Mouse (Mus musculus) thymus, postnatal 4 days (tissue): ENCODE data around the gene Hist1h1d.
"Not testable (repeated sequence)": the region's sequence is repeated elsewhere in the genome, so short reads cannot be mapped to it uniquely, and the experiment has no call there.

Experiments used
- DNase-seq: peaks from one replicate; pipeline ENCODE4 v3.0.0; 2021

The Hist1h1d gene

GRCm38 (mm10) chr13:23550761-23551145, 2.3 kb upstream of the Hist1h1d start:
- no peak for DNase-seq

DNA sequence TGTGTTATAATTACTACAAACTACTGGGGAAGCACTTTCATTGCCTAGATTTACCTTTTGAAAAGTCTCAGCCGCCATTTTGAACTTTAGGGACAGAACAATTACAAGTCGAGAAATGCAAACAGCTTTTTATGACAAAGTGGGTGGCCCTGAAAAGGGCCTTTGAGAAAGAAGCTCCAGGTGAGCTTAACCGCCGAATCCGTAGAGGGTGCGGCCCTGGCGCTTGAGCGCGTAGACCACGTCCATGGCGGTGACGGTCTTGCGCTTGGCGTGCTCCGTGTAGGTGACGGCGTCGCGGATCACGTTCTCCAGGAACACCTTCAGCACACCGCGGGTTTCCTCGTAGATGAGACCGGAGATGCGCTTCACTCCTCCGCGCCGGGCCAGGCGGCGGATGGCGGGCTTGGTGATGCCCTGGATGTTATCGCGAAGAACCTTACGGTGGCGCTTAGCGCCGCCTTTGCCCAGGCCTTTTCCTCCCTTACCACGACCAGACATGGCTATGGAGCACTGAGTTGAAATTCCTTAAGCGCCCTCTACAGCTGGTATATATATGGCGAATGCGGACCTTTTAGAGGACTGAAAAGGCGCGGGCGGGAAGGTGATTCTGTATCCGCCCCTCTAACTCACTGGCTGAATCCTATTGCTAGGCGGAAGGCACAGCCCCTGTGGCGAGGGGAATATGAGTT, 1.8 kb upstream of the Hist1h1d start, which contains the start of gene Hist1h4f:
Gene Hist1h4f, minus strand, starts transcription at position 503 of the 689 bp plus-strand sequence.
- DNase-seq = peak; percentile 87

- DNase-seq = no peak
Measured at GRCm38 (mm10) chr13:23551931-23552914, 839 bp upstream of the Hist1h1d start.

DNA sequence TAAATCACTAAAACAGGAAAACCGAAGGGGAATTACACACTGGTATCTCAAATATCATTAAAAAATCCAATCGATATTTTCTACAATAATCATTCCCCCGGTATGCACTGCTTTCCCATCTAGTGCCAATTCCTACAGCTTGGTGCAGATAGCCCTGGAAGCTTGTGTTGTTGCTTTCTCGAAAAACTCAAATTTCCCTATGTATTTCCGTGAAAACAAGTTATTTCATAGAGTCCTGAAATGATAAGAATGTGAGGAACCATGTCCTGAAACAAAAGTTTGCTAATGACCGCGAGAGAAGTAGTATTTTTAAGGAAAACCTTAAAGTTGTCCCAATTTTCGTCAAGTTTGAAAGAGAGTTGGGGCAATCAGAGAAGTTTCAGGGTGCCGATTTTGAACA, 1.3 kb downstream of the Hist1h1d start:
- DNase-seq = no peak

DNA sequence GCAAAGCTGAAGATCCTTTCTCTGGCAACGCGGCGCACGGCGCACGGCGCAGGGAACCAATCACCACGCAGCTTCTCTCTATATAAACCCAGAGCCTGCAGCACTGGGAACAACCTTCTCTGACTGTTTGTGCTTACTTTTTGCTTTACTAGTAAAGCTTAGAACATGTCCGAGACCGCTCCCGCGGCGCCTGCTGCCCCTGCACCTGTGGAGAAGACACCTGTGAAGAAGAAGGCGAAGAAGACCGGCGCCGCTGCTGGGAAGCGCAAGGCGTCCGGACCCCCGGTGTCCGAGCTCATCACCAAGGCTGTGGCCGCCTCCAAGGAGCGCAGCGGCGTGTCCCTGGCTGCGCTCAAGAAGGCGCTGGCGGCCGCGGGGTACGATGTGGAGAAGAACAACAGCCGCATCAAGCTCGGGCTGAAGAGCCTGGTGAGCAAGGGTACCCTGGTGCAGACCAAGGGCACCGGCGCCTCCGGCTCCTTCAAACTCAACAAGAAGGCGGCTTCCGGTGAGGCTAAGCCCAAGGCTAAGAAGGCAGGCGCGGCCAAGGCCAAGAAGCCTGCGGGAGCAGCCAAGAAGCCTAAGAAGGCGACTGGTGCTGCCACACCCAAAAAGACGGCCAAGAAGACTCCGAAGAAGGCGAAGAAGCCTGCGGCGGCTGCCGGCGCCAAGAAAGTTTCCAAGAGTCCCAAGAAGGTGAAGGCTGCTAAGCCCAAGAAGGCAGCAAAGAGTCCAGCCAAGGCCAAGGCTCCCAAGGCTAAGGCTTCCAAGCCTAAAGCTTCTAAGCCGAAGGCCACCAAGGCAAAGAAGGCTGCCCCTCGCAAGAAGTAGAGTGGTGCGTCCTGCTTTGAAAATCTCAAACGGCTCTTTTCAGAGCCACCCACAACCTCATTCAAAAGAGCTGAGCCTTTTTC, 2.1 kb downstream of the Hist1h1d start:
- peak; percentile 92 for DNase-seq

DNA sequence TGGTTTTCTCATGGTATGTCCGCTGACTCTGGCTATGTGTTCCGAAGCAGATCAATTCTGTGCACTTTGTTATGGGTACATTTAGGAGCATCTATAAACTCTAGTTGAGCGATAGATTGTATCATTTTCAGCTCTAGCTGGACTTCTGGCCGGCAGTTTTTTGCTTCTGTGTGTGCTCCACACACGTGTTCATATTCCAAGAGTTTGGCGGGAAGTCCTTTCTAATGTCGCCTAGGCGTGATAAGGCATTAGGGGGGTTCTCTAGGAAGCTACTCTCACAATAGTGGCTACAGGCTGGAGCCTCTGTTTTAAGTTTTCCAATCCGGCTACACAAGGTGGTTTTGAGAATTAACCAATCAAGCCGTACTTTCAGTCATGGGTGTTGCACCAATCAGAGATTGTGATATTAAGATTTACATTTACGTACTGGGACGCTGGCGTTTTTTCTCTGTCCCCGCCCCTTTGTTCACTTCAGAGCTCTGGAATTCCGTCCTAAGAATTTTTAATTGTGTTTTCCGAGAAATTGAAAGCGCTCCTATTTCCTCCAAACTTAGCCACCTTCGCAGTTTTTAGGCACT, 2.9 kb downstream of the Hist1h1d start:
- peak; percentile 60 for DNase-seq

GRCm38 (mm10) chr13:23556906-23557305, 3.8 kb downstream of the Hist1h1d start:
- no peak for DNase-seq

GRCm38 (mm10) chr13:23560699-23561098, 7.6 kb downstream of the Hist1h1d start:
- DNase-seq = not testable (repeated sequence)

DNA sequence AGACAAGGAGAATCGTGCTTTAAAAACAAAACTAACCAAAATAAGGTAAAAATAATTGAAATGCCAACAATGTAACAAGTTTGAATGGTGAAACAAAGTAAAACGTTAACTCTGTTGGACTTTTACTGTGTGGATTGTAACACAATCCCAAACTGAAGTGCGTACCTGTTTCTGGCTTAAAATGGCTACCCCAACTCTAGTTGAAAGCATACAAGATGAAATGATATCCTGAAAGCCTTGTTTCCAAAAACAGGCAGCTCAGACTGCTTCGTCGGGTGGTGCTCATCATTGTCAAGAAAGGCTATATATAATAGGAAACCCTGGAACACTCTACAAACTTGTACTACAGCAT, 8.4 kb downstream of the Hist1h1d start:
- DNase-seq = not testable (repeated sequence)

GRCm38 (mm10) chr13:23561883-23562659, 9.0 kb downstream of the Hist1h1d start, which contains the start of gene Hist1h3e:
Gene Hist1h3e (minus strand): TSS chr13:23562369.
- DNase-seq = peak; percentile 89

- peak; percentile 41 for DNase-seq
Measured at GRCm38 (mm10) chr13:23562699-23563462, 9.8 kb downstream of the Hist1h1d start.

DNA sequence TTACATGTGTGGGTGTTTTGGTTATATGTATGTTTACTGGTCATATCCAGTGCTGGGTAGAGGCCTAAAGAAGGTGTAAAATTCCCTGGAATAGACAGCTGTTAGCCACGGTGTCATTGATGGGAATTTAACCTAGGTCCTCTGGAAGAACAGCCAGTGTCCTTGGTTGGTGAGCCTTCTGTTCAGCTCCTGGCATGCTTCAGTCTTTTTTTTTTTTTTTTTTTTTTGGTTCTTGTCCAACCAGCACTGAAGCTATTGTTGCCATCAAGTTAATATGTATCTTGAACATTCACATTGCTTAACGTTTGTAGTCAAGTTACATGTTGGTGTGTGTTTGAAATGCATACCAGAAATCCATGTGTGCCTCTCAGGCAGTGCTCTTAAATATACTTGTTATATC, 11.4 kb downstream of the Hist1h1d start:
- no peak for DNase-seq

DNA sequence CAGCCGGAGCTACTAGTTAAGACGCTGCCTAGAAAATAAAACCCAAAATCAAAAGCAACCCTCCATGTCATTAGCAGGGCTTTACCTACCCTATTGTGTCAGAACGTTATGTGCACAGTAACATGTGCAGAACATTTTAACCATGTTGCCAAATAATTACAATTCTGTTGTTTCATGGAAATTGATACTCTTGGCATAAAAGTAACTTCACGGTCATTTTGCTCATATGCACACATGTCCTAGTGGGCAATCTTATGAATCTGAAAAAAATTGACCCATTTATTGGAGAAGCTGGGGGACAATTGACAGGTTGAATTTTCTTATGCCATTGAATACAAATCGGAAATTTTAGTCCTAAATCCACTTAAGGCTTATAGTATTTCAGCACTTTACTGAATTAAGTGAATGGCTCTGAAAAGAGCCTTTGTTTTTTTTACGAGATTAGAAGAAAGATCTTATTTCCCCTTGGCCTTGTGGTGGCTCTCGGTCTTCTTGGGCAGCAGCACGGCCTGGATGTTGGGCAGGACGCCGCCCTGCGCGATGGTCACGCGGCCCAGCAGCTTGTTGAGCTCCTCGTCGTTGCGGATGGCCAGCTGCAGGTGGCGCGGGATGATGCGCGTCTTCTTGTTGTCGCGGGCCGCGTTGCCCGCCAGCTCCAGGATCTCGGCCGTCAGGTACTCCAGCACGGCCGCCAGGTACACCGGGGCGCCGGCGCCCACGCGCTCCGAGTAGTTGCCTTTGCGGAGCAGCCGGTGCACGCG, 17.4 kb downstream of the Hist1h1d start:
- DNase-seq = not testable (repeated sequence)

DNA sequence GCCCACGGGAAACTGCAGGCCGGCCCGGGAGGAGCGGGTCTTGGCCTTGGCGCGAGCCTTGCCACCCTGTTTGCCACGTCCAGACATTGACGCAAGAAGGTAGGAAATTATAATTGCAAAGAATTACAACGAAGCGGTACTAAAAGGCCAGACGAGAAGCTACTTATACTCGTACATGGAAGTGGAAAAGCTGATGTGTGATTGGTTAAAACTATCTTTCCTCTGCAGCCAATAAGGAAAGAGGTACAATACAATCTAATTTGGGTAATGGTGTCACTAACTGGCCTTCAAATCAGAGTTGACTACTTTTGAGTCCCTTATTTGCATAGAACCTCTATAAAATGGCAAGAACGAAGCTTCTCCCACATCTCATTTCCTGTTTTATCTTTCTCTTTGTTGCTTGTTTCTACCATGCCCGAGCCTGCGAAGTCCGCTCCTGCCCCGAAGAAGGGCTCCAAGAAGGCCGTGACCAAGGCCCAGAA, 18.0 kb downstream of the Hist1h1d start, which contains the start of the genes Hist1h2ae and Hist1h2bg:
Gene Hist1h2ae, minus strand, starts transcription at position 199 of the 482 bp plus-strand sequence.
Gene Hist1h2bg, plus strand, starts transcription at position 375 of the 482 bp plus-strand sequence.
- peak; percentile 79 for DNase-seq

GRCm38 (mm10) chr13:23571504-23572217, 18.6 kb downstream of the Hist1h1d start:
- DNase-seq = peak; percentile 30

GRCm38 (mm10) chr13:23572218-23573033, 19.4 kb downstream of the Hist1h1d start:
- no peak for DNase-seq

- peak; percentile 49 for DNase-seq
Measured at GRCm38 (mm10) chr13:23573034-23573897, 20.2 kb downstream of the Hist1h1d start.
